Mouse (Mus musculus) inflammation-experienced regulatory T-cells, adult 6 months (primary cell): Measurements from ENCODE around the gene Msx2. TPM values are rescaled to one million over a fixed set of nuclear protein-coding genes. Genes with fewer than 3 reads are reported as not detected.
A peak's percentile ranks its signal among the peaks of the same experiment; 100 is the strongest.

ENCODE experiments used
- ATAC-seq: one replicate; pipeline ENCODE4 v1.8.0; 2017
- polyA plus RNA-seq, 3 experiments: library from polyadenylated mRNA; unstranded; fragments of 100-300 nt; shearing (Covaris generic); gene quantifications; one replicate each; pipeline ENCODE4 v1.2.1; 2017

Msx2 gene
- polyA plus RNA-seq, 3 experiments from 2014 or later: 0.13 TPM; not detected in 2

DNA sequence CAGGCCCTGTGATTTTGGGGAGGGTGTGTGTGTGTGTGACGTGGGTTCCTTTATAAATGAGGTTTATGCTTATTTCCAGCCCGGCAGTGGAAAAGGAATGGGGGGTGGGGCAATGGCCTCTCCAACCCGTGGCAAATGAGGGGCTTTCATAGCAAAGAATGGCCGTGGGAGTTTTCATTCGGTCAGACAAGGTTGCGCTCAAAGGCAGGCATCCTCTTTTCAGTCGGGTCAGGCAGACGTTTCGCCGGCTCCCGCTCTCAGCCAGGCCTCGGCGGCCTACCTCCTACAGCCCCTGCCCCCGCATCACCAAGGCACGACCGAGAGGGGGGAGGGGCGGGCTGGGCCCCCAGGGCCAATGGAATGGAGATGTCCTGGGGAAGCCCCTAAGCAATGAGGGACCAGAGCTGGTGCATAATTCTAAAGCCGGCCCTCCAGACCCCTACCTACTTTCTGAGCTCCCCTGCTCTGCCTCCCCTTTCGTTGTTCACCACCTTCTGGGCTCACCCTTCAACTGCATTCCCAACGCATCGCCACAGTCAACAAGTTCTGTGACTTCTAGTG is 8.4 kb downstream of the Msx2 start:
- no peak for ATAC-seq

DNA sequence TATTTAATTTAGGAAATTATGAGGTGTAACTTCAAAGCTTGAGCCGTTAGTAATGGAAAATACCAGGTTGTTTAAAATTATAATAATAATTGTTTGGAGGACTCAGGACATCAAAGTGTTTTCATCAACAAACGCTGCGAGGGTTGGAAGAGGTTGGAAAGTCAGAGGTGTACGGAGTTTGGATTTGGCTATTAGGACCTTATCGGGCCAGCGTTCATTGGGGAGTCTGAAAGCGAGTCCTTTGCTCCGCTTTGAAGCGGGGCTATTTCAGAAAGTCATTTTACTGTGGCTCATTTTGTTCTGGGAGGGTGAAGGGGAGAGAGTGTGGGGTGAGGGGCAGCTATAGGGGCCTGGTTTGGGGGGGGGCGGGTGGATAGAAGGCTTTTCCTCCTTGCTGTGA is 8.9 kb downstream of the Msx2 start:
- no peak for ATAC-seq

DNA sequence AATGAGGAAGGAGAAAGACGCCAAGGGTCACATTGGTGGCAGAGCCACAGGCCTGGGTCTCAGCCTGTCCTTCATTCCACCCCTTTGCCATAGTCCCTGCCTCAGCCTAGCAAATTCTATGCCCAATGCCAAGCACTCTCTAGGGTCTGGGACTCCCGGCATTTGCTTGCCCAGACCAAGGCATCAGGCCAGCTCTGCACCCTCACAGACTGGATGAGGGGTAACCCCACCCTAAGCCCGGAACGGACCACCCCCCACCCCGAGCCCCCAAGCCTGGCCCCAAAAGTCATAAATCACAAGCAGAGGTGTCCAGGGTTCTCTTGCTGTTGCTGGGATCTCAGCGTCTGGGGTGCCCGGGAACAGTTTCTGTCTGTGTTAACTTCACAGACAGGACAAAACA is 9.8 kb downstream of the Msx2 start:
- no peak for ATAC-seq

DNA sequence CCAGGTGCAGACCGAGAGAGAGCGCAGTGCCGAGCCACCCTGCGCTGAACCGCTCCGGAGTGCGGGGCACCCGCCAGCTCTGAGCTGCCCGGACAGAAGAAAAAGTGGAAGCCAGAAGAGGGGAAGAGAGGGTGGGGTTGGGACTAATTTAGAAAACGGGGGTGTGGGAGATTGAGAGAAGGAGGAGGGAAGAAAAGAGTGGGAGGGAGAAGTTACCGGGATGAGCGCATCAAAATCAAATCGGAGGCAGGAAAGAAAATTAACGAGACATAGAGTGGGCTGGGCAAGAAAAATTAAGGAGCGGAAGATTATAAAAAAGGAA is 10.3 kb downstream of the Msx2 start:
- no peak for ATAC-seq

GRCm38 (mm10) chr13:53461855-53462648 is 10.8 kb downstream of the Msx2 start:
- ATAC-seq: no peak

- no peak for ATAC-seq
Observed at GRCm38 (mm10) chr13:53461346-53461745, 11.5 kb downstream of the Msx2 start.

DNA sequence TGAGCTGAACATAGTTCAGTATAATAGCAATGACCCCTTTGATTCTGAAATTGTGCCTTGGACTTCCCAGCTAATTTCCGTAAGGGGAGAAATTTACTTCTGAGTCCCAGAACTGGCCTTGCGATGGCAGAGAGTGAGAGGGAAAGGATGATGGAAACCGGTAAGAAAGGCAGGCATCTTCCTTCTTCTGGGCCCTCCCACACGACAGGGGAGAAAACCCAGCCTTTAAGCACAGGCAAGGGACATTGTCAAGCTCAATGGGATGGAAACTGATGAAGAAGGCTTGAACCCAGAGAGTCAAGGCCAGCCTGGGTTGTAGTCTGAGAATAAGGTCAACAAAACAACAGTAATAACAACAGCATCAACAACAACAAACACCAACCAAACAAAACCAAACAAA is 14.1 kb downstream of the Msx2 start:
- no peak for ATAC-seq

DNA sequence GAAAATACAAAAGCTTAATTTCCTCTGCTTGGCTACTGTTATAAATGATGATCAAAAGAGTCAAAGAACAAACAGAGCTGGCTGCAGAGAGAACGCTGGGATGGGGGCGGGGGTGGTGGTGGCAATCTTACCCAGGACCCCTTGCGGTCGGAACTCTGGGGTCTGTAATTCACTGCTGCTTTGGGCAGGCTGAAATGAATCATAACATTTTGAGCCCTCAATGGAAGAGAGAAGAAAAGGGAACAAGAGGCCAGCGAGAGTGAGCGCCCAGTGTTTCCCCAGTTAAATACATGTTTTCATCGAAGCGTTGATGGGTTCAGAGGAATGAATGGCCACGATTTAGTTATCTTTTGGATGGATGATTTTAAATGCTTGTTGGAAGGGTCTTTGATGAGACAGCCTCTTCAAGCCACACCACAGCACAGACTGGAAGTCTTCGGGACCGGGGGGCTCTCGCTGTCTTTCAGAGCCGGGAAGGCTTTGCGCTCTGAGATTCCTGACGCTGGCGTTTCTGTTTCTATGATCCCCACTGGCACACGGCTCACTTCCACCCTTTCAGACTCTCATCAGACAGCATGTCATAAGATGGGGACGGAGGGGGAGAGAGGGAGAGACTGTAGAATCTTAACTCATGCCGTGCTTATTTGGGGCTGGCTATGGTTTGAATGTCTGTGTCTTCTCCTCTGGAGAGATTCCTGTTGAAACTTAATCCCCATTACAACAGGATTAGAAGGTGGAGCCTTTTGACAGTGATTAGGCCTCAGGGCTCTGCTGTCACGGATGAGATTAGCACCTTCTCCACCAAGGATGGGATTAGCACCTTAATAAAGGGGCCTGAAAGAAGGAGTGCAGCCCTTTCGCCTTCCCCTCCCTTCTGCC is 17.8 kb downstream of the Msx2 start:
- no peak for ATAC-seq

GRCm38 (mm10) chr13:53453927-53454326 is 18.9 kb downstream of the Msx2 start:
- ATAC-seq: no peak

- ATAC-seq: no peak
Observed at GRCm38 (mm10) chr13:53447609-53448008, 25.3 kb downstream of the Msx2 start.

DNA sequence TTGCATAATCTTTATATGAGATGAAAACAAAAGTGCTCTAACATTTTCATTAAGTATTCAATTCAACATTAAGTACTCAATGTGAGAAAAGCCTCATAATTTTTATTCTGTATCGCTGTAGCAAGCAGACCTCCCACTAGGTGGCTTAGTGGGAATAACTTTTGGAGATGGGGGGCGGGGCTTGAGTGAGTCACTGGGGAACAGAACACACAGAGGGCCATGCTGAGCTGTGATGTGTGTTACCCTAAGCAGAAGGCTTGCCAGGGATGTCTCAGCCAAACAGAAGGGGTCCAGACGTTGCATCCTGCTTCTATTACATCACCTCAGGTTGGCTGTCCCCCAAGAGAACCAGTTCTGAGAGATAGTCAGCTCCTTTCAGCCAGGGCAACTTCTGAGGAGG is 29.3 kb downstream of the Msx2 start:
- no peak for ATAC-seq

- ATAC-seq: no peak
Observed at GRCm38 (mm10) chr13:53442168-53442980, 30.5 kb downstream of the Msx2 start.

DNA sequence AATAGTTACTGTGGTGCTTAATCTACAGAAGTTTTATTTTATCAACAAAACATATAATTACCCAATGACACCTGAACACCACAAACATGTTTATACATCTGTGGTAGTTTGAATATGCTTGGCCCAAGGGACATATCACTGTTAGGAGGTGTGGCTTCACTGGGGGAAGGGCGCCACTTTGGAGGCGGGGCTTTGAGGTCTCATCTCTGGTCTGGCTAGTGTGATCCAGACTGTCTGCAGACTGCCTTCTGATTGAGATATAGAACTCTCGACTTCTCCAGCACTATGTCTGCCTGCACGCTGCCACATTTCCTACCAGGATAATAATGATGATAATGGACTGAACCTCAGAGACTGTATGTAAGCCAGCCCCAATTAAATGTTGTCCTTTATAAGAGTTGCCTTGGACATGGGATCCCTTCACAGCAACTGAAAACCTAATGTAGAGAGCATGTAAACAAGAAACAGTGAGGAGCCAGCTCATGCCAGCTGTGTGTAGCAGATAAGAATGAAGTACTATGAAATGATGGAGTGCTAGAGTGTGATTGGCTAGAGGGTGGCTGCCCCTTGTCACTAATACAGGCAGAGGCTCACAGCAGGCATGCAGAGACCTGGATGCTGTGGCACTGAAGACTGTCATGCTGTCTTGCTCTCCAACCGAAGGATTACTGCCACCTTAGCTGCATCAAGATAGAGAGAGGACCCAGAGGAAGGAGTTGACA is 31.4 kb downstream of the Msx2 start:
- ATAC-seq: no peak

- ATAC-seq: no peak
Observed at GRCm38 (mm10) chr13:53439957-53440356, 32.9 kb downstream of the Msx2 start.

DNA sequence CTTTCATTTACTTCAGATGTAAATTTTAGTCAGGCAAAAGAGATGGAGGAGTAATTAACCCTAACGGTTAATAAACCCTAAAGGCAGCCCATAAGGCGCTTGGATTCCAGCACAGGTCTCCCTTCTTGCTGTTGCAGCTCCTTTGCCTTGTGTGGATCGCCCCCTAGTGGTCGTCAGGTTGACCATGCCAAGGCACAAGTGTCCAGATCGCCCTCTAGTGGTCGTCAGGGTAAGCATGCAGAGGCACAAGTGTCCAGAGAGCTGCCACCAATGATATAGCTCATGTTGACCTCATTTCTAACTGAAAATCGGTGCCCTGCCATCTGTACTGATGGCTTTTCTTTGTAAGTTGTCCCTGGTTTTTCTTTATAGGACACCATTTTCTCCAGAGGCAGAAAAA is 46.4 kb downstream of the Msx2 start:
- ATAC-seq: peak; percentile 28

DNA sequence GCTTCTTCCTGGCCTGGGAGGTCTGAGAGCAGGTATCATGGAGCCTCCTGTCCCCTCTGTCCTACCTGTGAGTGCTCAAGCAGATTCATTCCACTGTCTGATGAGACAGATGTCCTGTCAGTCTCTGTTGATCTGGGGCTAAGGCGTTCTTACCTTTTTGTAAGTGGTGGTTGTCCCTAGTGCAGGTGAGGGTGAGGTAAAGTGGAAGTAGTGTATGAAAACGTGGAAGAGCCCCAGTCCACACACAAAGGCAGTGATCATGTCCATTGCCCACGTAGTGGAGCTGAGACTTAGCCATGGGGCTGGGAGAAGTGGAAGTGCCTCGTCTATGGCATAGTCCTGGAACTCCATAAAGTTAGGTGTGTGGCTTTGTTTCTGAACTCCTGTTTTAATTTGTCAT is 51.7 kb downstream of the Msx2 start:
- no peak for ATAC-seq

GRCm38 (mm10) chr13:53420741-53421140 is 52.1 kb downstream of the Msx2 start:
- no peak for ATAC-seq

DNA sequence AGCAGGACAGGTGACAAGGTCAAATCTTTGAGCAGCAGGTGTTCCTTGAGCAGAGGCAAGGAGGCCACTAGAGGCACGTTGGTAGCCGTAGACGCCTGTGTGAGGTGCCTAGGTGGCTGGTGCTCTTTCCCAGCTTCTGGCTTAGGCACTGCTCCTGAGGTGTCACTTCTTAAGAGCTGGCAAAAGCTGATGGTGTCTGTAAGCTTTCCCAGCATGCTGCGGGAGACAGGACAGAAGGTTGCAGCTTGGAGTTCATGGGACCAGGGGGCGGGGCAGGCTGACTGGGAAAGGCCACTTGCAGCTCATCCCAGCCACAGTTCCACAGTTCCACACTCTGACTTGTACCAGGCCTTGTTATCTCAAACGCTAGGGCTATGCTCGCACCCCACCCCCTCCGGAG is 53.2 kb downstream of the Msx2 start:
- ATAC-seq: no peak

- ATAC-seq: no peak
Observed at GRCm38 (mm10) chr13:53417701-53418100, 55.2 kb downstream of the Msx2 start.
